Mouse (Mus musculus): ENCODE measurements at regions not wholly inside any gene's neighbourhood (a gene's known extent, or its start where the extent isn't known, plus 50 kb on each side); places are given as distances from the start of the nearest gene placed in this dataset.

DNA sequence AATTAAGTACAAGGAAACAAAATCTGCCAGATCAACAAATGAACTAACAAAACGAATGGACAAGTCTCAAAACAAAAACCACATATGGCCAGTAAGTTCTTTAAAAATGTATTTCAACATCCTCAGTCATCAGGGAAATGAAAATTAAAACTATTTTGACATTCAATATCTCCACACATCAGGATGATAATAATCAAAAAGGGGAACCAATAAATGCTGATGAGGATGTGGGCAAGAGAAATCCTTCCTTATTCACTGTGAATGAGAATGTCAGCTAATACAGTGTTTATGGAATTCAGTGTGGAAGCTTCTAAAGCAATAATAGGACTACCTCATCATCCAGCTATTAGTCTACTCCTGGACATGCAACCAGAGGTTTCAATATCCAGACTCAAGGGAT lies 86.1 kb upstream of the Trp63 start:
- ATAC-seq (ENCODE audit: low FRiP score): no peak
- WGBS: 73% methylated on average over 1 of the region's 1 CpGs
- H3K4me2 ChIP-seq (replicated peaks): no peak overlapping the region

GRCm38 (mm10) chr16:25603121-25603520 lies 80.4 kb upstream of the Trp63 start:
- no peak overlapping the region for H3K27ac ChIP-seq
- WGBS: 91% methylated on average over 2 of the region's 2 CpGs
- H3K4me2 ChIP-seq (replicated peaks): no peak overlapping the region
- no peaks in the 10 kb centered on the region for H3K36me3 ChIP-seq
- H3K9ac ChIP-seq: no peak overlapping the region
- H3K4me3 ChIP-seq: no peak overlapping the region
- no peaks in the 10 kb centered on the region for H3K9me3 ChIP-seq (replicated peaks)
- no peaks in the 10 kb centered on the region for H3K27me3 ChIP-seq
- no peaks in the 10 kb centered on the region for H3K4me1 ChIP-seq
- ATAC-seq (ENCODE audit: low FRiP score): no peak

More for the DNA sequence above, 86.1 kb upstream of the Trp63 start:
- Histone ChIP-seq H3K9me3 (replicated peaks) (no peaks in the 10 kb centered on the region), H3K4me3 (no peak overlapping the region), H3K27ac (no peak overlapping the region), H3K4me1 (no peaks in the 10 kb centered on the region), H3K9ac (no peak overlapping the region), H3K27me3 (no peaks in the 10 kb centered on the region), H3K36me3 (no peaks in the 10 kb centered on the region)

GRCm38 (mm10) chr16:25615229-25615628 lies 68.3 kb upstream of the Trp63 start:
- WGBS: 56% methylated on average over 4 of the region's 4 CpGs
- Histone ChIP-seq H3K27me3 (no peaks in the 10 kb centered on the region), H3K9me3 (replicated peaks) (no peaks in the 10 kb centered on the region), H3K27ac (no peak overlapping the region), H3K36me3 (no peaks in the 10 kb centered on the region), H3K4me3 (no peak overlapping the region), H3K4me1 (no peaks in the 10 kb centered on the region), H3K9ac (no peak overlapping the region), H3K4me2 (replicated peaks) (no peak overlapping the region)
- ATAC-seq (ENCODE audit: low FRiP score): no peak

- Histone ChIP-seq H3K27me3 (no peaks in the 10 kb centered on the region), H3K9me3 (replicated peaks) (no peaks in the 10 kb centered on the region), H3K36me3 (no peaks in the 10 kb centered on the region), H3K4me2 (replicated peaks) (no peak overlapping the region), H3K27ac (no peak overlapping the region), H3K9ac (no peak overlapping the region), H3K4me1 (no peaks in the 10 kb centered on the region), H3K4me3 (no peak overlapping the region)
- no peak for ATAC-seq (ENCODE audit: low FRiP score)
Measured at GRCm38 (mm10) chr16:25615646-25616045, 67.9 kb upstream of the Trp63 start.

DNA sequence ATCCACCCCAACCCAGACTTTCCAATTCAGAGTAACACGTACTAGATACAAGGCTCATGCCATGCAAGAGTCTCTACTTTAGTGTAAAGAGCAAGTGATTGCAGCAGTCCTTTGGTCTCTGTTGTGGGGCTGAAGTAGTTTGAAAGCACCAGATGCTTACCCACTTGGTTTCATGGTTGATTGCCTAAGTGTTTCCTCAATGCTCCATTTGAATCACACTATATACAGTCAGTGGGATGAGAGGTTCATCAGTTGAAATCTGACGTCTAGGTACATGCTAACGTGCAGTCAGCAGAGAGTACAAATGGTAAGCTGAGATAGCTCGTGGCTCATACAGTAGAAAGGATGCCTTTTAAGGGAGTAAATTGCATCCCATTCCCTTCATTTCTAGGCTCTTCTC lies 64.7 kb upstream of the Trp63 start:
- Histone ChIP-seq H3K4me2 (replicated peaks) (no peak overlapping the region), H3K27ac (no peak overlapping the region), H3K4me3 (no peak overlapping the region), H3K4me1 (no peaks in the 10 kb centered on the region), H3K9ac (no peak overlapping the region), H3K9me3 (replicated peaks) (no peaks in the 10 kb centered on the region), H3K36me3 (no peaks in the 10 kb centered on the region), H3K27me3 (no peaks in the 10 kb centered on the region)
- 85% methylated on average over 4 of the region's 4 CpGs for WGBS
- ATAC-seq (ENCODE audit: low FRiP score): no peak

DNA sequence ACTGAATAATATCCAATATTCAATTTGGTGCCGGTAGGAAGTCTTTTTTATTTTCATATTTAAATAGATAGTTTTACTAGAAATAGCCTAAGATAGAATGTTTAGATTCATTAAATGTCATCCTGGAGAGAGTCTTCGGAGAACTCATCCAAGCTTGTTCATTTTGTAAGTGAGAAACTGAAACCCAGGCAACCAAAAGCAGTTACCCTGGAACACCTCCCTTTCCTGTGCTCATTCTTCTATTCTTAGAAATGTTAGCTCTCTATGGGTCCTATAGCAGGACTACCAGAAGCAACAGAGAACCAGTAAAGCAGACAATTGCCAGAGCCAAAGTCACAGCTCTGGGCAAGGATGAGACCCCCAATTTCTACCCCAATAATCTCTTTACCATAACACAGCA lies 60.9 kb upstream of the Trp63 start:
- Histone ChIP-seq H3K4me2 (replicated peaks) (no peak overlapping the region), H3K9ac (no peak overlapping the region), H3K4me3 (no peak overlapping the region), H3K9me3 (replicated peaks) (no peaks in the 10 kb centered on the region), H3K4me1 (no peaks in the 10 kb centered on the region), H3K36me3 (no peaks in the 10 kb centered on the region), H3K27ac (no peak overlapping the region), H3K27me3 (no peaks in the 10 kb centered on the region)
- 95% methylated on average over 2 of the region's 2 CpGs for WGBS
- no peak for ATAC-seq (ENCODE audit: low FRiP score)

- Histone ChIP-seq H3K9ac (no peak overlapping the region), H3K27me3 (no peaks in the 10 kb centered on the region), H3K4me1 (no peaks in the 10 kb centered on the region), H3K4me2 (replicated peaks) (no peak overlapping the region), H3K27ac (no peak overlapping the region), H3K9me3 (replicated peaks) (no peaks in the 10 kb centered on the region), H3K4me3 (no peak overlapping the region), H3K36me3 (no peaks in the 10 kb centered on the region)
- no peak for ATAC-seq (ENCODE audit: low FRiP score)
- 86% methylated on average over 1 of the region's 1 CpGs for WGBS
Measured at GRCm38 (mm10) chr16:25623986-25624623, 59.5 kb upstream of the Trp63 start.

DNA sequence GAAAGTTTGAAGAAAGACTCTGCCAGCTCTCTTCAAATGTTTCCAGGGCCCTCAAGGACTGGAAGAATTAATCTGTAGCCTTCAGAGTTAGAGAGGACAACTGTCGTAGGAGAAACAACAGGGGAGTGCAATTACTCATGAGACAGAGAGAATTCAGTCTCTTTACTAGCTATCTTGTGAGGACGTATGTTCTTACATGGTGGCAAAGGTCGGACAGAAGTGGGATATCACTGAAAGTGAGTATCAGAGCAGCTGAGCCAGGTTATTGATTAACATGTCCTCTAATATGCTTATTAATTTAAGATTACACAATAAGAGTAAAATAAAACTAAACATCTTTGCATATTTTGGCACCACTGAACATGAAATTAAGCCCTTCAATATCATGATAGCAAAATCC lies 53.8 kb upstream of the Trp63 start:
- WGBS: 71% methylated on average over 3 of the region's 3 CpGs
- H3K4me1 ChIP-seq: no peaks in the 10 kb centered on the region
- no peak for ATAC-seq (ENCODE audit: low FRiP score)

GRCm38 (mm10) chr16:25631139-25631716 lies 52.3 kb upstream of the Trp63 start:
- no peaks in the 10 kb centered on the region for H3K27me3 ChIP-seq
- H3K4me2 ChIP-seq (replicated peaks): no peak overlapping the region
- ATAC-seq (ENCODE audit: low FRiP score): peak; percentile 64; the same call in 1 of the 2 replicates
- no peaks in the 10 kb centered on the region for H3K36me3 ChIP-seq
- no peaks in the 10 kb centered on the region for H3K9me3 ChIP-seq (replicated peaks)
- no peak overlapping the region for H3K27ac ChIP-seq
- H3K9ac ChIP-seq: no peak overlapping the region
- H3K4me1 ChIP-seq: no peaks in the 10 kb centered on the region
- 66% methylated on average over 6 of the region's 6 CpGs for WGBS
- H3K4me3 ChIP-seq: no peak overlapping the region

More for the DNA sequence above, 53.8 kb upstream of the Trp63 start:
- H3K9me3 ChIP-seq (replicated peaks): no peaks in the 10 kb centered on the region
- no peak overlapping the region for H3K4me3 ChIP-seq
- no peak overlapping the region for H3K27ac ChIP-seq
- no peaks in the 10 kb centered on the region for H3K36me3 ChIP-seq
- no peaks in the 10 kb centered on the region for H3K27me3 ChIP-seq
- no peak overlapping the region for H3K4me2 ChIP-seq (replicated peaks)
- H3K9ac ChIP-seq: no peak overlapping the region

Measured in hindbrain, embryonic 12.5 days (tissue).